Mouse (Mus musculus) lung, adult 2 months (tissue): ENCODE data around the gene Foxs1.

Experiments used
- CTCF ChIP-seq: fragments of 200-500 bp; IDR thresholded peaks from 2 replicates; pipeline ENCODE4 v1.5.1; 2011; ENCODE audit warnings: mild to moderate bottlenecking, low read length, control low read depth; ENCODE audit not compliant: insufficient read depth
- POLR2A ChIP-seq: fragments of 200-500 bp; IDR thresholded peaks from 2 replicates; pipeline ENCODE4 v1.6.1; 2011; ENCODE audit warnings: low read depth, mild to moderate bottlenecking, control low read depth, low read length, borderline replicate concordance; ENCODE audit errors: extremely low read depth

GRCm38 (mm10) chr2:152927371-152927770, 5.6 kb downstream of the Foxs1 start:
- TF ChIP-seq CTCF (no peak), POLR2A (no peak)
